Mouse (Mus musculus): ENCODE results near the gene Prdx6b. TPM values are rescaled to one million over a fixed set of nuclear protein-coding genes. Genes with fewer than 3 reads are reported as not detected.

Gene Prdx6b
- polyA plus RNA-seq, 1 experiment = not detected

GRCm38 (mm10) chr2:80328961-80329653, 36.8 kb downstream of the Prdx6b start:
- H3K4me3 ChIP-seq = no peak overlapping the region
- H3K36me3 ChIP-seq (ENCODE audit: control insufficient read depth, insufficient read depth) = peaks cover 74% of the 10 kb centered on the region
- H3K27me3 ChIP-seq (ENCODE audit: control insufficient read depth, insufficient read depth, insufficient read length) = no peaks in the 10 kb centered on the region
- no peaks in the 10 kb centered on the region for H3K79me2 ChIP-seq (ENCODE audit: control insufficient read depth, insufficient read depth)
- TF ChIP-seq MYOG (IDR thresholded peaks at IDR 0.05; ENCODE audit: control insufficient read depth in 1 of 3, insufficient read depth in 1 of 3, insufficient read length in 2 of 3, low read depth in 2 of 3) (no peak), SRF (IDR thresholded peaks at IDR 0.05; ENCODE audit: control insufficient read depth, insufficient read length, low read depth) (no peak), POLR2A (IDR thresholded peaks at IDR 0.05; ENCODE audit: insufficient read length, low read depth) (no peak), MAX (IDR thresholded peaks at IDR 0.05; ENCODE audit: low read depth) (no peak), REST (IDR thresholded peaks at IDR 0.05; ENCODE audit: insufficient read depth, insufficient read length) (no peak), POLR2AphosphoS2 (IDR thresholded peaks at IDR 0.05; ENCODE audit: insufficient read length, low read depth) (no peak), E2F4 (IDR thresholded peaks at IDR 0.05; ENCODE audit: insufficient read depth) (no peak)
- no peak overlapping the region for H3K4me2 ChIP-seq (ENCODE audit: low read depth)
- H3ac ChIP-seq (ENCODE audit: control insufficient read depth, insufficient read length) = no peak overlapping the region

DNA sequence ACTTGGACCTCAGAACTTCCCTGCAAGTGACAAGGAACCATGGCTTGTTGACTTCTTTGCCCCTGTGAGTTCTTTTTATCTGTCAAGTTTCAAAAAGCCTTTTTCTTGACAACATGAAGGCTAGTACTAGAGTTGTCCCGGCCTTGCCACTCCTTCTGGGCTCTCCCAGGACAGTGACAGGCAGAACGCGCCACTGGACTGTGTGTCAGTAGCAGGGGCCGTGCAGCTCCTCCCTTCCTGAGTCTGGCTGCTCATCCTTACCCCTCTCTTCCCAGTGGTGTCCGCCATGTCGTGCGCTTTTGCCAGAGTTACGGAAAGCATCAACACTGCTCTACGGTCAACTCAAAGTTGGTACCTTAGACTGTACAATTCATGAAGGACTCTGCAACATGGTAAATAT, 48.3 kb downstream of the Prdx6b start:
- H3K79me2 ChIP-seq (ENCODE audit: control insufficient read depth, insufficient read depth) = no peaks in the 10 kb centered on the region
- peaks cover 69% of the 10 kb centered on the region for H3K36me3 ChIP-seq (ENCODE audit: control insufficient read depth, insufficient read depth)
- H3K27me3 ChIP-seq (ENCODE audit: control insufficient read depth, insufficient read depth, insufficient read length) = no peaks in the 10 kb centered on the region
- no peak overlapping the region for H3K4me2 ChIP-seq (ENCODE audit: low read depth)
- H3K4me3 ChIP-seq = no peak overlapping the region
- TF ChIP-seq POLR2A (IDR thresholded peaks at IDR 0.05; ENCODE audit: insufficient read length, low read depth) (no peak), REST (IDR thresholded peaks at IDR 0.05; ENCODE audit: insufficient read depth, insufficient read length) (no peak), TCF12 (IDR thresholded peaks at IDR 0.05; ENCODE audit: insufficient read depth, poor library complexity, severe bottlenecking) (no peak), MYOG (IDR thresholded peaks at IDR 0.05; ENCODE audit: control insufficient read depth in 1 of 3, insufficient read depth in 1 of 3, insufficient read length in 2 of 3, low read depth in 2 of 3) (no peak), POLR2AphosphoS2 (IDR thresholded peaks at IDR 0.05; ENCODE audit: insufficient read length, low read depth) (no peak), MAX (IDR thresholded peaks at IDR 0.05; ENCODE audit: low read depth) (no peak), TCF3 (IDR thresholded peaks at IDR 0.05; ENCODE audit: insufficient read length, low read depth) (no peak), MYOD1 (IDR thresholded peaks at IDR 0.05; ENCODE audit: control insufficient read depth in 1 of 3, insufficient read length in 2 of 3, low read depth in 2 of 3) (no peak)
- H3ac ChIP-seq (ENCODE audit: control insufficient read depth, insufficient read length) = no peak overlapping the region

Other genes starting within 250 kb of the Prdx6b start
- 0.67 TPM for gene Pde1a, start 163.0 kb upstream of the Prdx6b start, polyA plus RNA-seq (2012; fragmentation: generic; extraction: Trizol)
- 31.4 TPM for gene Dnajc10, start 23.0 kb downstream of the Prdx6b start, polyA plus RNA-seq (2012; fragmentation: generic; extraction: Trizol)
- gene Frzb, start 155.2 kb downstream of the Prdx6b start, polyA plus RNA-seq (2012; fragmentation: generic; extraction: Trizol) = 0.06 TPM